Mouse (Mus musculus) heart, adult 10 weeks (tissue): ENCODE measurements around the gene 1700025G04Rik. TPM values are rescaled to one million over a fixed set of nuclear protein-coding genes. Genes with fewer than 3 reads are reported as not detected.

ENCODE experiments used
- polyA plus RNA-seq: library from polyadenylated mRNA; stranded (reverse); fragments of 350-450 nt; fragmentation: Illumina TruSeq; extraction: RNeasy Lipid Tissue Mini Kit (QIAGEN cat#74804); gene quantifications from one replicate; pipeline ENCODE4 v1.2.3, GENCODE M21; 2014; ENCODE audit warnings: low read depth, low replicate concordance

1700025G04Rik gene
- polyA plus RNA-seq: 20.9 TPM

DNA sequence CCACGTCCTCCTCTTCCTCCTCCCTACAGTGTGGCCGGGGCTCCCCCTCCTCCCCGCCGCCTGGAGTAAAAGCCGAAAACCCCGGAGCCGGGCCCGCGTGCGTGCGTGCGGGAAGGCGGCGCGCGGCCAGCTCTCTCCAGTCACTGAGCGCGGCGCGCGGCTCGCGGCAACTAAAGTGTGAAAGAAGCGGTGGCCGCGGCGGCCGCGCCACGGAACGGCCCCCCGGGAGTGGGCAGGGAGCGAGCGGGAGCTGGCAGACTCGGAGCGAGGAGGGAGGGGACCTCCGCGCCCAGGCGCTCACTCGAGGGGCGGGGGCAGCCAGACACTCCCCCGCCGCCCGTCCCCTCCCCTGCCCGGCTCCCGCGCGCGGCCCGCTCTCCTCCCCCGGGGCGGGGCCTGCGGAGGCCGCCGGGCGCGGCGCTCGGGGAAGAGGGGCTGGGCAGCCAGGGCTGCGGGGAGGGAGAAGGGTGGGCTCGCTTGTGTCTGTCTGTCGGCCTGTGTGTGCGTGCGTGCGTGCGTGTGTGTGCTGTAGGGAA, at the start of gene 1700025G04Rik:
1700025G04Rik (minus strand) TSS at position 108 of the 536 bp plus-strand sequence.

